Mouse (Mus musculus): ENCODE data around the gene Neurl3.

DNA sequence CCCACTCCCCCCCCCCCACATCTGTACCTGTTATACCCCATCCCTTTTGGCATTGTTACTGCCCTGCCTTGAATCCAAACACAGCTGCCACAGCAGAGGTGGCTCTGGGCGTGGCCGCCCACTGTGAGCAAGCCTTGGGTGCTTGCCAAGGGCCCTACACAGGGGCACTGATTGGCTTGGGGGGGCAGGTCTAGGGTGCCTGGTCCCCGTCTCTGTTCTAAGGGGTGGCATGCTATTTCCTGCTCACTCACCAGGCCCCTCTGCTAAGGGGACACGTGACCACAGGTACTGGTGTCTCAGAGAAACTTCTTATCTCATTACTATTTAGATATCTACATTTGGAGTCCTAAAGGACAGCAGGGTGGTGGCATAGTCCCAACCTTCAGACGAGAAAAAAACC lies 1.9 kb downstream of the Neurl3 start:
- TF ChIP-seq TAL1 (IDR thresholded peaks at IDR 0.05; ENCODE audit: low read length) = no peak
- no peak for TF ChIP-seq GATA1 (IDR thresholded peaks at IDR 0.05; ENCODE audit: low read length)

Measured in erythroblast, embryonic 14.5 days (primary cell).